Mouse (Mus musculus): ENCODE data around the gene Ngfr. TPM values are rescaled to one million over a fixed set of nuclear protein-coding genes. Genes with fewer than 3 reads are reported as not detected.

Gene Ngfr
- polyA plus RNA-seq, 1 experiment from 2014 or later: 10.2 TPM

- no peak overlapping the region for H3K27ac ChIP-seq (ENCODE audit: low read length)
- WGBS: 81% methylated on average over 3 of the region's 3 CpGs
Measured at GRCm38 (mm10) chr11:95528231-95528630, 59.3 kb downstream of the Ngfr start.

GRCm38 (mm10) chr11:95527307-95527706, 60.2 kb downstream of the Ngfr start:
- WGBS: 92% methylated on average over 8 of the region's 8 CpGs
- H3K4me1 ChIP-seq (ENCODE audit: control insufficient read depth, insufficient read depth, low read length): no peaks in the 10 kb centered on the region
- no peak for ATAC-seq

More at GRCm38 (mm10) chr11:95528231-95528630, 59.3 kb downstream of the Ngfr start:
- Histone ChIP-seq H3K4me2 (ENCODE audit: low read length) (no peak overlapping the region), H3K4me1 (ENCODE audit: control insufficient read depth, insufficient read depth, low read length) (no peaks in the 10 kb centered on the region), H3K9me3 (replicated peaks; ENCODE audit: control insufficient read depth, low read length, poor library complexity, severe bottlenecking) (no peaks in the 10 kb centered on the region), H3K27me3 (ENCODE audit: control insufficient read depth, insufficient read depth, low read depth, low read length) (no peaks in the 10 kb centered on the region), H3K36me3 (ENCODE audit: control insufficient read depth, insufficient read depth, low read length) (no peaks in the 10 kb centered on the region), H3K4me3 (ENCODE audit: low read depth, low read length) (no peak overlapping the region), H3K9ac (ENCODE audit: low read depth, low read length) (no peak overlapping the region)
- no peak for ATAC-seq

GRCm38 (mm10) chr11:95521563-95521962, 66.0 kb downstream of the Ngfr start:
- ATAC-seq: peak; percentile 52; the same call in 1 of the 2 replicates
- under 1% methylated on average over 13 of the region's 13 CpGs for WGBS
- no peak overlapping the region for H3K4me3 ChIP-seq (ENCODE audit: low read depth, low read length)

More at GRCm38 (mm10) chr11:95527307-95527706, 60.2 kb downstream of the Ngfr start:
- Histone ChIP-seq H3K36me3 (ENCODE audit: control insufficient read depth, insufficient read depth, low read length) (no peaks in the 10 kb centered on the region), H3K4me3 (ENCODE audit: low read depth, low read length) (no peak overlapping the region), H3K9ac (ENCODE audit: low read depth, low read length) (no peak overlapping the region), H3K4me2 (ENCODE audit: low read length) (no peak overlapping the region), H3K27me3 (ENCODE audit: control insufficient read depth, insufficient read depth, low read depth, low read length) (no peaks in the 10 kb centered on the region), H3K27ac (ENCODE audit: low read length) (no peak overlapping the region), H3K9me3 (replicated peaks; ENCODE audit: control insufficient read depth, low read length, poor library complexity, severe bottlenecking) (no peaks in the 10 kb centered on the region)

GRCm38 (mm10) chr11:95520456-95521072, 67.0 kb downstream of the Ngfr start:
- H3K4me3 ChIP-seq (ENCODE audit: low read depth, low read length): peak overlapping the region; percentile 23
- ATAC-seq: peak; percentile 81

More at GRCm38 (mm10) chr11:95521563-95521962, 66.0 kb downstream of the Ngfr start:
- H3K9ac ChIP-seq (ENCODE audit: low read depth, low read length): peak overlapping the region; percentile 49; the same call in 1 of the 2 replicates
- no peaks in the 10 kb centered on the region for H3K27me3 ChIP-seq (ENCODE audit: control insufficient read depth, insufficient read depth, low read depth, low read length)
- H3K4me1 ChIP-seq (ENCODE audit: control insufficient read depth, insufficient read depth, low read length): peaks cover 10% of the 10 kb centered on the region
- H3K27ac ChIP-seq (ENCODE audit: low read length): no peak overlapping the region
- no peaks in the 10 kb centered on the region for H3K9me3 ChIP-seq (replicated peaks; ENCODE audit: control insufficient read depth, low read length, poor library complexity, severe bottlenecking)
- peak overlapping the region; percentile 57 for H3K4me2 ChIP-seq (ENCODE audit: low read length)
- no peaks in the 10 kb centered on the region for H3K36me3 ChIP-seq (ENCODE audit: control insufficient read depth, insufficient read depth, low read length)

GRCm38 (mm10) chr11:95519996-95520395, 67.5 kb downstream of the Ngfr start:
- Histone ChIP-seq H3K4me3 (ENCODE audit: low read depth, low read length) (no peak overlapping the region), H3K27me3 (ENCODE audit: control insufficient read depth, insufficient read depth, low read depth, low read length) (no peaks in the 10 kb centered on the region), H3K4me2 (ENCODE audit: low read length) (no peak overlapping the region), H3K9me3 (replicated peaks; ENCODE audit: control insufficient read depth, low read length, poor library complexity, severe bottlenecking) (no peaks in the 10 kb centered on the region), H3K27ac (ENCODE audit: low read length) (no peak overlapping the region; the same call in 1 of the 2 replicates), H3K36me3 (ENCODE audit: control insufficient read depth, insufficient read depth, low read length) (no peaks in the 10 kb centered on the region), H3K4me1 (ENCODE audit: control insufficient read depth, insufficient read depth, low read length) (peaks cover 10% of the 10 kb centered on the region), H3K9ac (ENCODE audit: low read depth, low read length) (no peak overlapping the region; the same call in 1 of the 2 replicates)
- ATAC-seq: no peak
- 47% methylated on average over 3 of the region's 3 CpGs for WGBS

More at GRCm38 (mm10) chr11:95520456-95521072, 67.0 kb downstream of the Ngfr start:
- H3K27me3 ChIP-seq (ENCODE audit: control insufficient read depth, insufficient read depth, low read depth, low read length): no peaks in the 10 kb centered on the region
- peak overlapping the region; percentile 47 for H3K9ac ChIP-seq (ENCODE audit: low read depth, low read length)
- H3K27ac ChIP-seq (ENCODE audit: low read length): peak overlapping the region; percentile 62
- H3K9me3 ChIP-seq (replicated peaks; ENCODE audit: control insufficient read depth, low read length, poor library complexity, severe bottlenecking): no peaks in the 10 kb centered on the region
- peaks cover 10% of the 10 kb centered on the region for H3K4me1 ChIP-seq (ENCODE audit: control insufficient read depth, insufficient read depth, low read length)
- H3K4me2 ChIP-seq (ENCODE audit: low read length): peak overlapping the region; percentile 57
- 4% methylated on average over 27 of the region's 27 CpGs for WGBS
- H3K36me3 ChIP-seq (ENCODE audit: control insufficient read depth, insufficient read depth, low read length): no peaks in the 10 kb centered on the region

- H3K4me1 ChIP-seq (ENCODE audit: control insufficient read depth, insufficient read depth, low read length): peaks cover 12% of the 10 kb centered on the region
- H3K4me2 ChIP-seq (ENCODE audit: low read length): no peak overlapping the region
- no peak overlapping the region for H3K9ac ChIP-seq (ENCODE audit: low read depth, low read length)
- H3K36me3 ChIP-seq (ENCODE audit: control insufficient read depth, insufficient read depth, low read length): no peaks in the 10 kb centered on the region
- no peak overlapping the region for H3K4me3 ChIP-seq (ENCODE audit: low read depth, low read length)
- H3K9me3 ChIP-seq (replicated peaks; ENCODE audit: control insufficient read depth, low read length, poor library complexity, severe bottlenecking): no peaks in the 10 kb centered on the region
- H3K27ac ChIP-seq (ENCODE audit: low read length): no peak overlapping the region
- H3K27me3 ChIP-seq (ENCODE audit: control insufficient read depth, insufficient read depth, low read depth, low read length): no peaks in the 10 kb centered on the region; the same call in none of the 2 replicates
- no peak for ATAC-seq
- 54% methylated on average over 10 of the region's 10 CpGs for WGBS
Measured at GRCm38 (mm10) chr11:95519299-95519698, 68.2 kb downstream of the Ngfr start.

Other genes with a start within 250 kb of the Ngfr start
- 144 and 157 TPM in 2 replicates for gene Slc35b1, start 203.0 kb downstream of the Ngfr start, polyA plus RNA-seq (2015; fragmentation: Nextera tagmentation; extraction: Ambion mirVana)
- 244 and 258 TPM in 2 replicates for gene Spop, start 173.7 kb downstream of the Ngfr start, polyA plus RNA-seq (2015; fragmentation: Nextera tagmentation; extraction: Ambion mirVana)
- gene Nxph3, start 73.2 kb downstream of the Ngfr start, polyA plus RNA-seq (2015; fragmentation: Nextera tagmentation; extraction: Ambion mirVana): 3.3 and 4.6 TPM in 2 replicates
- gene Phb, start 79.2 kb upstream of the Ngfr start, polyA plus RNA-seq (2015; fragmentation: Nextera tagmentation; extraction: Ambion mirVana): 195 and 197 TPM in 2 replicates
- gene Zfp652, start 124.9 kb upstream of the Ngfr start, polyA plus RNA-seq (2015; fragmentation: Nextera tagmentation; extraction: Ambion mirVana): 21.1 and 26.3 TPM in 2 replicates
- gene B130006D01Rik, start 135.9 kb upstream of the Ngfr start, polyA plus RNA-seq (2015; fragmentation: Nextera tagmentation; extraction: Ambion mirVana): 1.3 and 1.4 TPM in 2 replicates
- gene Phospho1, start 236.8 kb upstream of the Ngfr start, polyA plus RNA-seq (2015; fragmentation: Nextera tagmentation; extraction: Ambion mirVana): 0.43 and 0.45 TPM in 2 replicates
- gene Gngt2, start 249.5 kb upstream of the Ngfr start, polyA plus RNA-seq (2015; fragmentation: Nextera tagmentation; extraction: Ambion mirVana): 2.6 TPM in 2 replicates